Mouse (Mus musculus) hindbrain, embryonic 16.5 days (tissue): ENCODE data around the gene Ppan. TPM values are rescaled to one million over a fixed set of nuclear protein-coding genes. Genes with fewer than 3 reads are reported as not detected.

Experiments
- ATAC-seq: fragments of 200-750 bp; cut with Nextera tagmentation; 2 replicates; pipeline ENCODE4 v1.8.0; 2017; ENCODE audit warnings: moderate TSS enrichment, moderate library complexity
- H3K27ac ChIP-seq: fragments of 300-500 bp; sonication (generic); 2 replicates; pipeline ENCODE4 v1.5.1; 2014; ENCODE audit warnings: low read depth, mild to moderate bottlenecking, control low read depth, low read length, moderate library complexity
- H3K27me3 ChIP-seq: fragments of 300-500 bp; sonication (generic); replicated peaks from 2 replicates; pipeline ENCODE4 v1.6.1; 2014; ENCODE audit warnings: low read length; ENCODE audit not compliant: control insufficient read depth, insufficient read depth
- H3K36me3 ChIP-seq: fragments of 300-500 bp; sonication (generic); 2 replicates; pipeline ENCODE4 v1.6.1; 2014; ENCODE audit warnings: mild to moderate bottlenecking, low read length, moderate library complexity, mixed read lengths; ENCODE audit not compliant: control insufficient read depth, insufficient read depth
- H3K4me1 ChIP-seq: fragments of 300-500 bp; sonication (generic); 2 replicates; pipeline ENCODE4 v1.6.1; 2014; ENCODE audit warnings: low read depth, low read length; ENCODE audit not compliant: control insufficient read depth, insufficient read depth
- H3K4me2 ChIP-seq: fragments of 300-500 bp; sonication (generic); 2 replicates; pipeline ENCODE4 v1.6.1; 2014; ENCODE audit warnings: mild to moderate bottlenecking, low read length, control low read depth, moderate library complexity
- H3K4me3 ChIP-seq: fragments of 300-500 bp; sonication (generic); 2 replicates; pipeline ENCODE4 v1.5.1; 2014; ENCODE audit warnings: mild to moderate bottlenecking, low read length, control low read depth, moderate library complexity
- H3K9ac ChIP-seq: fragments of 300-500 bp; sonication (generic); 2 replicates; pipeline ENCODE4 v1.6.1; 2014; ENCODE audit warnings: low read depth, mild to moderate bottlenecking, control low read depth, low read length, moderate library complexity
- H3K9me3 ChIP-seq: fragments of 300-500 bp; sonication (generic); 2 replicates; pipeline ENCODE4 v1.6.1; 2014; ENCODE audit warnings: mild to moderate bottlenecking, low read length, moderate library complexity; ENCODE audit not compliant: control insufficient read depth
- WGBS: fragments of 180-500 bp; shearing (Covaris S2); extraction: QIAGEN DNeasy Blood & Tissue Kit; methylation state at CpG from one replicate; pipeline ENCODE4 v1.1.7; 2014; 5-methylcytosine and 5-hydroxymethylcytosine counted together
- polyA plus RNA-seq: library from polyadenylated mRNA; unstranded; fragments of >200 nt; fragmentation: Nextera tagmentation; extraction: Ambion mirVana; gene quantifications from 2 replicates; pipeline ENCODE4 v1.2.1, GENCODE M21; 2015

Gene Ppan
- polyA plus RNA-seq, 1 experiment from 2014 or later: 44.4 TPM

GRCm38 (mm10) chr9:20866879-20867278 lies 21.1 kb upstream of the Ppan start:
- no peak overlapping the region for H3K27ac ChIP-seq
- ATAC-seq: no peak
- H3K4me1 ChIP-seq: 0 out of 2 replicates have a peak, but pooled peaks cover 2% of the 10 kb centered on the region
- no peak overlapping the region for H3K4me3 ChIP-seq
- 61% methylated on average over 3 of the region's 3 CpGs for WGBS
- H3K9me3 ChIP-seq: no peaks in the 10 kb centered on the region
- no peak overlapping the region for H3K4me2 ChIP-seq
- H3K9ac ChIP-seq: no peak overlapping the region
- H3K36me3 ChIP-seq: no peaks in the 10 kb centered on the region
- H3K27me3 ChIP-seq: peaks cover 23% of the 10 kb centered on the region

GRCm38 (mm10) chr9:20868448-20869001 lies 19.4 kb upstream of the Ppan start, which contains the start of gene A230050P20Rik:
Gene A230050P20Rik (plus strand): TSS chr9:20868642.
- peaks cover 23% of the 10 kb centered on the region for H3K27me3 ChIP-seq
- peak; percentile 71 for ATAC-seq

GRCm38 (mm10) chr9:20869246-20869645 lies 18.7 kb upstream of the Ppan start:
- 6% methylated on average over 19 of the region's 19 CpGs for WGBS
- Histone ChIP-seq H3K4me3 (peak overlapping the region; percentile 47), H3K27ac (no peak overlapping the region), H3K27me3 (peaks cover 23% of the 10 kb centered on the region), H3K4me2 (peak overlapping the region; percentile 57), H3K36me3 (no peaks in the 10 kb centered on the region), H3K4me1 (0 out of 2 replicates have a peak, but pooled peaks cover 2% of the 10 kb centered on the region), H3K9me3 (no peaks in the 10 kb centered on the region), H3K9ac (no peak overlapping the region; the same call in 1 of the 2 replicates)
- no peak for ATAC-seq

More at GRCm38 (mm10) chr9:20868448-20869001, 19.4 kb upstream of the Ppan start, which contains the start of gene A230050P20Rik:
- Histone ChIP-seq H3K27ac (no peak within 1 kb of the TSS), H3K9me3 (no peaks in the 10 kb centered on the region), H3K36me3 (no peaks in the 10 kb centered on the region), H3K9ac (peak within 1 kb of the TSS; percentile 55), H3K4me3 (peak within 1 kb of the TSS; percentile 47), H3K4me1 (0 out of 2 replicates have a peak, but pooled peaks cover 2% of the 10 kb centered on the region), H3K4me2 (peak within 1 kb of the TSS; percentile 57)
- 10% methylated on average over 46 of the region's 53 CpGs for WGBS

- Histone ChIP-seq H3K9me3 (no peaks in the 10 kb centered on the region), H3K9ac (no peak overlapping the region), H3K36me3 (no peaks in the 10 kb centered on the region), H3K4me3 (no peak overlapping the region), H3K27ac (no peak overlapping the region), H3K27me3 (peaks cover 23% of the 10 kb centered on the region), H3K4me1 (0 out of 2 replicates have a peak, but pooled peaks cover 2% of the 10 kb centered on the region), H3K4me2 (no peak overlapping the region)
- WGBS: 76% methylated on average over 12 of the region's 12 CpGs
- no peak for ATAC-seq
These were observed 17.5 kb upstream of the Ppan start for GRCm38 (mm10) chr9:20870211-20871173.

GRCm38 (mm10) chr9:20872991-20873390 lies 15.0 kb upstream of the Ppan start:
- Histone ChIP-seq H3K9ac (no peak overlapping the region), H3K4me2 (no peak overlapping the region), H3K27ac (no peak overlapping the region), H3K27me3 (peaks cover 21% of the 10 kb centered on the region), H3K4me1 (peaks cover 6% of the 10 kb centered on the region), H3K36me3 (no peaks in the 10 kb centered on the region), H3K9me3 (no peaks in the 10 kb centered on the region), H3K4me3 (no peak overlapping the region)
- ATAC-seq: no peak
- 91% methylated on average over 10 of the region's 10 CpGs for WGBS

GRCm38 (mm10) chr9:20873521-20873920 lies 14.5 kb upstream of the Ppan start:
- Histone ChIP-seq H3K9me3 (no peaks in the 10 kb centered on the region), H3K9ac (no peak overlapping the region; the same call in 1 of the 2 replicates), H3K4me2 (no peak overlapping the region), H3K27me3 (peaks cover 18% of the 10 kb centered on the region), H3K4me1 (peaks cover 5% of the 10 kb centered on the region), H3K27ac (no peak overlapping the region), H3K36me3 (no peaks in the 10 kb centered on the region), H3K4me3 (no peak overlapping the region)
- ATAC-seq: no peak
- WGBS: 92% methylated on average over 12 of the region's 12 CpGs

- H3K9me3 ChIP-seq: no peaks in the 10 kb centered on the region
- H3K36me3 ChIP-seq: no peaks in the 10 kb centered on the region
- no peak for ATAC-seq
- H3K27me3 ChIP-seq: peaks cover 7% of the 10 kb centered on the region
- peaks cover 4% of the 10 kb centered on the region for H3K4me1 ChIP-seq
- 65% methylated on average over 23 of the region's 23 CpGs for WGBS
- H3K9ac ChIP-seq: no peak overlapping the region
- H3K4me2 ChIP-seq: no peak overlapping the region
- no peak overlapping the region for H3K27ac ChIP-seq
- no peak overlapping the region for H3K4me3 ChIP-seq
These were observed 12.8 kb upstream of the Ppan start for GRCm38 (mm10) chr9:20875021-20875790.

- no peaks in the 10 kb centered on the region for H3K9me3 ChIP-seq
- no peak for ATAC-seq
- WGBS: 71% methylated on average over 9 of the region's 9 CpGs
- H3K4me3 ChIP-seq: no peak overlapping the region
- H3K27ac ChIP-seq: no peak overlapping the region
- no peak overlapping the region for H3K4me2 ChIP-seq
- no peak overlapping the region for H3K9ac ChIP-seq
- peaks cover 4% of the 10 kb centered on the region for H3K4me1 ChIP-seq
- H3K27me3 ChIP-seq: no peaks in the 10 kb centered on the region; the same call in 1 of the 2 replicates
- no peaks in the 10 kb centered on the region for H3K36me3 ChIP-seq
These were observed 11.5 kb upstream of the Ppan start for GRCm38 (mm10) chr9:20876318-20877117.
